Comparison of ENCODE assay signal across 12 mouse cellular contexts in the genomic region with DNA sequence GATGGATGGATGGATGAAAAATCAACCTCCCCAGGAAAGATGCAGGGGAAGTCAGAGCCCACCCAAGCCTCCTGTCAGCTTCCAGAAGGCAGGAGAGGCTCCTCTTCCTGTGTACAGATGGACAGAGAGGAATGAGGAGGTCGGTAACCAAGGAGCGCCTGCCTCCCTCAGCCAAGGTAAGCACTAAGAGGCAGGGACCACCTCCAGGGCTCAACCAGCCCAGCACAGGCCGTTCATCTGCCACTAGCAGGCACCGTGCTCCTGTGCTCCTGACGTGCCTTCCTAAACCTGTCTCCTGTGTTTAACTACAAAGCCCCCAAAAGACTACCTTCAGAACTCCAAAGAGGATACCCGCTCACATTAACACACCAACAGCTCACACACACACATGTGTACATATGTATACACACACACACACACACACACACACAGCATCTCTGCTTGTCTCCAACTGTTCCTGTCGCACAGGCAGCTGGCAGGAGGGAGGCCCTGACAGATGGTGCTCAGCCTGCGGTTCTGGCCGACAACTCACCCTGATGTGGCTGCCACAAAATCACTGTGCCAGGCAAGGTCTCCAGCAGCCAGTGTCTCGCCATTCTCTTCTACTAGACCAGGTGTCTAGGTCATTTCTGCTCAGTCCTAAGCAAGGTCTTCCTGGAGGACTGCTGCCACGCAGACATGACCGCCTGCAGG.
DNase-seq lines count a peak whose midpoint lies in the region; ATAC-seq and TF ChIP-seq lines count a peak whose summit lies in the region.
"Had no signal": no experiment of that assay in that cellular context is flagged by ENCODE, and none has a peak within 500 bp of the region (broad histone marks: within the 10 kb centered on the region; RNA-seq: fewer than 3 reads in every experiment).

No protein-coding gene starts in this region.

- peak in 1 of 2 experiments; percentile 52 for DNase-seq in cerebellum, adult 2 months
- DNase-seq in cerebellum, adult 9-10 months: no peak
- DNase-seq in left cerebral cortex, adult 2 months (ENCODE audit: extremely low spot score in 1 of 2, low spot score in 2 of 2): no peak
- no peak for DNase-seq in left cerebral cortex, postnatal 14 days (ENCODE audit: low spot score in 2 of 2)
- peak; percentile 61 for DNase-seq in forebrain, postnatal 0 days
- no peak for DNase-seq in thymus, postnatal 4 days
- DNase-seq: adrenal gland, postnatal 10 days; kidney, postnatal 10 days had no signal

- ATAC-seq in forebrain, postnatal 0 days: peak; percentile 45; the same call in 1 of the 2 replicates
- ATAC-seq in midbrain, embryonic 16.5 days: no peak
- ATAC-seq in heart, embryonic 11.5 days (replicated peaks; ENCODE audit: insufficient number of reproducible peaks, low FRiP score, low TSS enrichment): no peak
- ATAC-seq: intestine, embryonic 15.5 days had no signal

- H3K4me2 ChIP-seq in forebrain, postnatal 0 days (ENCODE audit: low read depth): no peak overlapping the region
- H3K4me2 ChIP-seq in midbrain, embryonic 16.5 days (ENCODE audit: low read length): no peak overlapping the region
- no peak overlapping the region for H3K4me2 ChIP-seq in heart, embryonic 11.5 days
- H3K4me2 ChIP-seq: intestine, embryonic 15.5 days had no signal

- WGBS in cerebellum, adult 2 months: 19% methylated on average over 12 of the region's 12 CpGs
- 56% methylated on average over 12 of the region's 12 CpGs for WGBS in forebrain, postnatal 0 days
- 65% methylated on average over 12 of the region's 12 CpGs for WGBS in midbrain, embryonic 16.5 days
- 78% methylated on average over 12 of the region's 12 CpGs for WGBS in heart, embryonic 11.5 days (ENCODE audit: insufficient replicate concordance)

- H3K9ac ChIP-seq in forebrain, postnatal 0 days: no peak overlapping the region
- H3K9ac ChIP-seq in midbrain, embryonic 16.5 days (ENCODE audit: low read depth, low read length): no peak overlapping the region
- no peak overlapping the region for H3K9ac ChIP-seq in heart, embryonic 11.5 days (ENCODE audit: low read depth, low read length)
- H3K9ac ChIP-seq: intestine, embryonic 15.5 days had no signal

- H3K27me3 ChIP-seq in cerebellum, adult 2 months (ENCODE audit: control insufficient read depth, insufficient read depth, low read length): no peaks in the 10 kb centered on the region
- no peaks in the 10 kb centered on the region for H3K27me3 ChIP-seq in forebrain, postnatal 0 days (ENCODE audit: insufficient read depth, low read length)
- no peaks in the 10 kb centered on the region for H3K27me3 ChIP-seq in midbrain, embryonic 16.5 days (ENCODE audit: control insufficient read depth, insufficient read depth, low read depth, low read length)
- no peaks in the 10 kb centered on the region for H3K27me3 ChIP-seq in heart, embryonic 11.5 days (ENCODE audit: control insufficient read depth, insufficient read depth, low read length)
- H3K27me3 ChIP-seq: intestine, embryonic 15.5 days had no signal

- peaks cover 76% of the 10 kb centered on the region for H3K4me1 ChIP-seq in cerebellum, adult 2 months (ENCODE audit: control insufficient read depth, insufficient read depth, low read length)
- no peaks in the 10 kb centered on the region for H3K4me1 ChIP-seq in forebrain, postnatal 0 days (ENCODE audit: insufficient read depth)
- peaks cover 2% of the 10 kb centered on the region; the same call in 1 of the 2 replicates for H3K4me1 ChIP-seq in midbrain, embryonic 16.5 days (ENCODE audit: control insufficient read depth, insufficient read depth, low read length)
- H3K4me1 ChIP-seq in heart, embryonic 11.5 days (ENCODE audit: control insufficient read depth, insufficient read depth, low read length): no peaks in the 10 kb centered on the region
- H3K4me1 ChIP-seq: intestine, embryonic 15.5 days had no signal

- intact Hi-C loops in left cerebral cortex, adult 2 months (cut with DNase I): no loop called here
- intact Hi-C loops in left cerebral cortex, postnatal 14 days (cut with DNase I): no loop called here

- TF ChIP-seq CTCF in cerebellum, adult 2 months (IDR thresholded peaks at IDR 0.05; ENCODE audit: borderline replicate concordance, insufficient read depth, low read depth, low read length): no peak
- TF ChIP-seq CTCF in left cerebral cortex, adult 2 months (IDR thresholded peaks at IDR 0.05): no peak
- TF ChIP-seq CTCF in forebrain, postnatal 0 days (IDR thresholded peaks at IDR 0.05; ENCODE audit: low read depth): no peak

- H3K9me3 ChIP-seq in forebrain, postnatal 0 days (ENCODE audit: low read length): no peaks in the 10 kb centered on the region
- H3K9me3 ChIP-seq in midbrain, embryonic 16.5 days (replicated peaks; ENCODE audit: control insufficient read depth, low read length, poor library complexity, severe bottlenecking): no peaks in the 10 kb centered on the region; the same call in 1 of the 2 replicates
- H3K9me3 ChIP-seq in heart, embryonic 11.5 days (replicated peaks; ENCODE audit: control insufficient read depth, low read length): no peaks in the 10 kb centered on the region
- H3K9me3 ChIP-seq: intestine, embryonic 15.5 days had no signal

- peak overlapping the region; percentile 14; the same call in 1 of the 2 replicates for H3K27ac ChIP-seq in cerebellum, adult 2 months (ENCODE audit: insufficient read depth, low read length)
- H3K27ac ChIP-seq in left cerebral cortex, adult 2 months: peak overlapping the region; percentile 89
- H3K27ac ChIP-seq in forebrain, postnatal 0 days (ENCODE audit: low read depth, low read length): 0 out of 2 replicates have a peak overlapping the region, but pooled peaks have one; percentile 15
- peak overlapping the region; percentile 7; the same call in 1 of the 2 replicates for H3K27ac ChIP-seq in midbrain, embryonic 16.5 days (ENCODE audit: low read length)
- no peak overlapping the region for H3K27ac ChIP-seq in heart, embryonic 11.5 days (ENCODE audit: low read depth, low read length)
- H3K27ac ChIP-seq: intestine, embryonic 15.5 days; stomach, postnatal 0 days had no signal

- TF ChIP-seq POLR2A in cerebellum, adult 2 months (IDR thresholded peaks at IDR 0.05; ENCODE audit: borderline replicate concordance, insufficient read depth, low read length): no peak

- no peaks in the 10 kb centered on the region for H3K36me3 ChIP-seq in forebrain, postnatal 0 days (ENCODE audit: insufficient read depth)
- H3K36me3 ChIP-seq in midbrain, embryonic 16.5 days (ENCODE audit: control insufficient read depth, insufficient read depth, low read length): no peaks in the 10 kb centered on the region
- no peaks in the 10 kb centered on the region for H3K36me3 ChIP-seq in heart, embryonic 11.5 days (ENCODE audit: control insufficient read depth, insufficient read depth, low read length)
- H3K36me3 ChIP-seq: intestine, embryonic 15.5 days had no signal

- H3K4me3 ChIP-seq in cerebellum, adult 2 months (replicated peaks; ENCODE audit: insufficient read depth, low read depth, low read length): no peak overlapping the region
- no peak overlapping the region for H3K4me3 ChIP-seq in left cerebral cortex, adult 2 months
- H3K4me3 ChIP-seq in forebrain, postnatal 0 days (ENCODE audit: low read depth, low read length): no peak overlapping the region
- no peak overlapping the region for H3K4me3 ChIP-seq in midbrain, embryonic 16.5 days (ENCODE audit: low read depth, low read length)
- H3K4me3 ChIP-seq in heart, embryonic 11.5 days (ENCODE audit: low read depth, low read length): no peak overlapping the region
- H3K4me3 ChIP-seq: intestine, embryonic 15.5 days had no signal
